Mouse (Mus musculus): Measurements from ENCODE around the gene Itih1. TPM values are rescaled to one million over a fixed set of nuclear protein-coding genes. Genes with fewer than 3 reads are reported as not detected.

The Itih1 gene
- total RNA-seq, 1 experiment from 2014 or later = not detected

DNA sequence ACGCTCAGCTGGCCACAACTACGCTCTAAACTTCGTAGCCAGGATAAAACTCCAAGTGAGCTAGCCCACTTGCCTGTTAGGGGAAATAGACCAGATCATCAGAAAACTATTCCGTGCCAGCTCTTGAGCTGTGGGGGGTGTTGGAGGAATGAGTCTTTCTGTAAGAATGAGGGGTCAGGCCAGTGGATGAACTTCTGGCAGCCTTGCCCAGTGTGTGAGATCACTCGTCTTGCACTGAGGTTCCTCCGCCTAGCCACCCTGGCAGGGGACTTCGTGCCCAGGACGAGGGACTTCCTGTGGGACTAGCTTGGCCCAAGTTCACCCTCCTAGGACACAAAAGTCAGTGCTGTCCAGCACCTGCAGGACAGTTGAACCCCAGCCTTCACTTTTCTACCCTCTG is 38.8 kb downstream of the Itih1 start:
- no peak for DNase-seq

DNA sequence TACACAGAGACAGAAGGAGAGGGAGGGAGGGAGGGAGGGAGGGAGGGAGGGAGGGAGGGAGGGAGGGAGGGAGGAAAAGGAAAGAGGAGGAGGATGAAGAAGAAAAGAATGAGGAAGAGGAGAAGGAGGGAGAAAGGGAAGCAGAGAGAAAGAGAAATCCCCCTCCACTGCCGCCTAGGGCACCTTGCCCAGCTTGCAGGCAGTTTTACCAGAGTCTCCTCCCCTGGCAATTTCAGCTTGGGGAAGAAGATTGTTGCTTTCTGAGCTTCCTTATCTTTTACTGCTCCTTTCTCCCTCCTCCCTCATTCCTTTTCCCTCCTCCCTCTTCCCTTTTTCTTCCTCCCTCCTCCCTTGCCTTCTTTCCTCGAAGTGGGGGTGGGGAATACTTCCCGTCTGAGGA is 40.1 kb downstream of the Itih1 start:
- no peak for DNase-seq

DNA sequence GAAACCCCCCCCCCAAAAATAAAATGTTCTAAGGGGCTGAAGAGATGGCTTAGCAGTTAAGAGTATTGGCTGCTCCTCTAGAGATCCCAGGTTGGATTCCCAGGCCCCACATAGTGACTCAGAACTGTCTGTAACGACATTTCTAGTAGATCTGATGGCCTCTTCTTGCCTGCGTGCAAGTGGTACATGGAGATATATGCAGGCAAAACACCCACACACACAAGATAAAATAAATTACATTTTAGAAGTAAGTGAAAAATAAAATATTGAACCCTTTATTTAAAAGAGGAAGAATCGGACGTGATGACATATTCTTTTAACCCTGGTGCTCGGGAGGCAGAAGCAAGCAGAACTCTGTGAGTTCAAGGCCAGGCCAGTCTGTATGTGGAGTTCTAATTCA is 40.5 kb downstream of the Itih1 start:
- no peak for DNase-seq

DNA sequence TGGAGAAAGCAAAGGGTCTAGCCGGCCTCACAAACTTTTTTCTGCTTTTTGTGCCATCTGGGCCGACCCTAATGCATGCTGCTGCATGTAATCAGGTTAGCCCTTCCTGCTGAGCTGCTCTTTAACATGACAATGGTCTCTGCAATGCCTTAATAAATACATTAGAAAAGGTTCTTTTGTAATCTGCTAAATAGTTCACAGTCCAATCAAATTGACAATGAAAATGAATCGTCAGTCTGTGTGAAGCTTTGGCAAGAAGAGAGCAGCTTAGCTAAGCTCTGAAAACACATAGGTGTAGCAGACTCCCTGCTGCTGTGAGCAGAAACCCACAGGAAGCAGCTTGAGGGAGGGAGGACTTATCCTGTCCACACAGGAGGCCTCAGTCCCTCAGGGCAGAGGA is 43.1 kb downstream of the Itih1 start:
- no peak for DNase-seq

DNA sequence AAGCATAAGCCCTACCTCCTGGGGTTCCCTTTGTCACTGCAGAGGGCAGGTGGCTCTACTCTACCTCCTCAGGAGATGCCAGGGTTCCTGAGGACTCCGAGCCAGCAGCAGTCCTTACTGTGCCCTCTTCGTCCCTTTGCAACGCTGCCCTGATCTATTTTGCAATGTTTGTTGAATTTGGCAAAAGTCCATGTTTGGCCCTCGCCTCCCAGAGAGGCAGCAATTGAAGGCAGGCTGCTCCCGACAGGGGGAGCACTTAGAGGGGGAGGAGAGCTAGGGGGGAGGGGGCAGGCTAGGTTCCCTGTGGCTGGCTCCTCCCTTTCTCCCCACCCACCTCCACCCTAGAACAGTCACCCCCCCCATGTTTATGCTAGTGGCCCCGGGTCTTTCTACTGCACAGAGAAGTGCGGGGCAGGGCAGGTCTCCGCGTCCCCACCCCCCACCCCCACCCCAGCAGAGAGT is 54.8 kb downstream of the Itih1 start:
- peak; percentile 46 for DNase-seq

DNA sequence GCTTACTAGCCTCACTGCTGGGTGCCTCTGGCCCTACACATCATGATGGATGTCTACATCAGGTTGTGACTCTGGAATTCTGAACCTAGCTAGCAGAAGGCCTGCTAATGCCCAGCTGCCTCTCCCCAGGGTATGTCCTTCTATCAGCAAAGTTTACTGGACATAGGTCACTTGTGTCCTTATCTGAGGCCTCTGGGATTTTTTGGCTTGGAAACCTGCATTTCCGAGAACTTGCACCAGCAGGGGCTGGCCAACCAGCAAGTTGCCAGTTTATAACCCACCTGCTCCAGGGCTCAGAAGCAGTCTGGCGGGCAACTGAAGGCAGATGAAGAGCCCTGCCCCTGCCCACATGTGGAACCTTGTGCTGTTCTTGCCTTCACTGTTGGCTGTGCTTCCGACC is 56.9 kb downstream of the Itih1 start, which contains the start of gene Itih4:
Gene Itih4, plus strand, starts transcription at position 273 of the 400 bp plus-strand sequence.
- no peak for DNase-seq

DNA sequence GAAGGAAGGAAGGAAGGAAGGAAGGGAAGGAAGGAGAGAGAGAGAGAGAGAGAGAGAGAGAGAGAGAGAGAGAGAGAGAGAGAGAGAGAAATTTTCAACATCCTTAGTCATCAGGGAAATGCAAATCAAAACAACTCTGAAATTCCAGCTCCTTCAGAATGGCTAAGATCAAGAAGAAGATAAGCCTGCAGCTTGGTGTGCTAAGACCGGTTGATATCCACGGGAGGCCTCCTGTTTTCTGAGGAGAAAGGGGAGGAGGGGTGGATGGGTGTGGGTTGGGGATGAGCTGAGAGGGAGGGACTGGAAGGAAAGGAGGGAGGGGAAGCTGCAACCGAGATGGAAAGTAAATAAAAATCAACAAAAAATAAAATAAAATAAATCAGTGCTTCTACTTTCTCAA is 57.8 kb downstream of the Itih1 start:
- no peak for DNase-seq

DNA sequence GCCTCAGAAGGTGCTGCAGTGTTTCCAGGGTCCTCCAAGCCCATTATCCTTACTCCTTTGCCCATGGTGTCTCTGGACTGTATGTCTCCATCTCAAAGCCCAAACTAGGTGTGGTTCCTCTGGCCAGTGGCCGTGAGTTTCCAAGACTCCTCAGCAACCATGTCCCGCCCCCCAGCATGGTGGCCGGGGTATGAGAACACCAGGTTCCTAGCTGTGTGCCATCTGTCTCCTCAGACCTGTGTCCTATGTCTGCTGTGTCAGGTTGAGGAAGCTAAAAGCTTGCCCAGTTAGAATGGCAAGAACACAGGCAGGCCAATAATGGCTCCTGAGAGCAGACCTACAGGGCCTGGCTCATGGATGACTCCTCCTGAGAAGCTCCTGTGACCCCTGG is 61.4 kb downstream of the Itih1 start:
- DNase-seq = no peak

DNA sequence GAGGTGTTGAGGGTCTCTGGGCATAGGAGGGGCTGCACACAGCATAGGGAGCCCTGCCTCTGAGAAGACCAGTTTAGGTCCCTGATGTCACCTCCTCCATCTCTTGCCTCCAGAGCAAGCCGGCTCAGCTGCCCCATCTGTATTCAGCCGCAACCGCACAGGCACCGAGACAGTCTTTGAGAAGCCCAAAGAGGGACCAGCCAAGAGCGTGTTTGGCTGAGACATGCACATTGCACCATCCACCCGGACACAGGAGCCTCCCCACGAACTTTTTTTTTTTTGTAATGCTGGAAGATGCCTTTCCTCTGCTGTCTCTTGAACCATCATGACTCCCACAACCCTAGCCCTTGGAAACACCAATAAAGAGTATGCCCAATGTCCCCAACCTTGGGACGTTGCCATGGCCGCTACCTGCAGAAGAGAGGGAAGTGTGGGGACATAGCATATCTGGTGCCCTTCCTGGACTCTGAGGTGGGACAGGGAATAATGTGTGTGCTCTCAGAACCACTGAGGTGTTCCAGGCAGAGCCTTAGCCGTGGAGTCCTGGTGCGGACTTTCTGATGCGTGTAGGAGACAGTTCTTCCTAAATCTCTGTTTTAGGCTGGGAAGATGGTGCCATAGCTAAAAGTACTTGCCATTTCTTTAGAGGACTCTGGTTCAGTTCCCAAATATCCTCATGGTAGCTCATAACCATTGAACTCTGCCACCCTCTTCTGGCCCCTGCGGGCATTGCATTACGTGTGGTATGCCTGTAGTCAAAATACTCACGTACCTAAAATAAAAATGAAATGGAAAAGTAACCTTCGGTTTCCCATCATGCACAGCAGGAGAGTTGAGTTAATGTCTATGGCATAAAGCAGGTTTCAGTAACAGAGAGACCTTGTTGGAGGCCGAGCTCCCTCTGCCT is 62.0 kb downstream of the Itih1 start:
- peak; percentile 62 for DNase-seq

DNA sequence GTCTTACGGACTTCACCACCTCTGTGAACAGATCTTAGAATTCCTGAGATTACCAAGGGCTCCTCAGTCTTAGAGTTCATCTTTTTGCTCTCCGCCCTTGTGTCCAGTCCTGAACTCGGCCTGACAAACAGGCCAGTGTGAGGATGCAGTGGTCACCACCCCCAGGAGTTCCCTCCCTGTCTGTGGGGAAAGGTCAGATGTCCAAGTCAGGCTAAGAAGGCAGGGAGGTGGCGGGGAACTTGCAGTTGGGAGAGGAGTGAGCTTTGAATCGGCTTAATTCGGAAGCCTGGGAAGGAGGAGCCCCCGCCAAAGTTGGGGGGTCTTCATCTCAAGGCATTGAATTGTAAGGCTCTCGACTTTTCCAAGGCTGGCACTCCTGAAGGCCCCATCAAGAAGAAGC is 62.8 kb downstream of the Itih1 start:
- no peak for DNase-seq

GRCm38 (mm10) chr14:30879794-30880193 is 63.3 kb downstream of the Itih1 start:
- no peak for DNase-seq

Other genes starting within 250 kb of the Itih1 start
- gene Sfmbt1, start 228.4 kb downstream of the Itih1 start, total RNA-seq (2021) = 28.4 and 35.0 TPM in 2 replicates
- 15.4 and 27.1 TPM in 2 replicates for gene Tmem110, start 117.7 kb downstream of the Itih1 start, total RNA-seq (2021)
- gene Mustn1, start 64.1 kb downstream of the Itih1 start, total RNA-seq (2021) = 2.5 and 3.3 TPM in 2 replicates
- gene Itih4, start 56.8 kb downstream of the Itih1 start, total RNA-seq (2021) = 0.46 and 17.5 TPM in 2 replicates
- 0.30 and 5.2 TPM in 2 replicates for gene Itih3, start 19.5 kb downstream of the Itih1 start, total RNA-seq (2021)
- gene Nek4, start 8.1 kb upstream of the Itih1 start, total RNA-seq (2021) = 14.3 and 14.8 TPM in 2 replicates
- gene Glt8d1, start 58.1 kb upstream of the Itih1 start, total RNA-seq (2021) = 42.0 and 56.9 TPM in 2 replicates
- 250 and 265 TPM in 2 replicates for gene Spcs1, start 58.4 kb upstream of the Itih1 start, total RNA-seq (2021)
- gene Pbrm1, start 75.8 kb upstream of the Itih1 start, total RNA-seq (2021) = 49.9 and 66.0 TPM in 2 replicates
- 60.8 and 110 TPM in 2 replicates for gene Gnl3, start 75.9 kb upstream of the Itih1 start, total RNA-seq (2021)
- gene Smim4, start 185.7 kb upstream of the Itih1 start, total RNA-seq (2021) = 67.9 and 77.7 TPM in 2 replicates
- gene Nt5dc2, start 187.8 kb upstream of the Itih1 start, total RNA-seq (2021) = 33.5 and 39.5 TPM in 2 replicates
- gene Stab1, start 225.4 kb upstream of the Itih1 start, total RNA-seq (2021) = 62.2 and 79.5 TPM in 2 replicates